Mouse (Mus musculus): ENCODE measurements at regions not wholly inside any gene's neighbourhood (a gene's known extent, or its start where the extent isn't known, plus 50 kb on each side); places are given as distances from the start of the nearest gene placed in this dataset.

- DNase-seq (ENCODE audit: low spot score in 2 of 2) = peak; percentile 46 to 47
These were observed 209.4 kb upstream of the Inhba start for GRCm38 (mm10) chr13:15802043-15802795.

- no peak for DNase-seq (ENCODE audit: low spot score in 2 of 2)
These were observed 207.7 kb upstream of the Inhba start for GRCm38 (mm10) chr13:15803965-15804364.

GRCm38 (mm10) chr13:15806925-15807324 is 204.7 kb upstream of the Inhba start:
- no peak for DNase-seq (ENCODE audit: low spot score in 2 of 2)

- DNase-seq (ENCODE audit: low spot score in 2 of 2) = no peak
These were observed 189.3 kb upstream of the Inhba start for GRCm38 (mm10) chr13:15822261-15822850.

- DNase-seq (ENCODE audit: low spot score in 2 of 2) = no peak
These were observed 165.8 kb upstream of the Inhba start for GRCm38 (mm10) chr13:15845806-15846205.

GRCm38 (mm10) chr13:15848017-15848416 is 163.6 kb upstream of the Inhba start:
- DNase-seq (ENCODE audit: low spot score in 2 of 2) = no peak

GRCm38 (mm10) chr13:15849129-15849528 is 162.5 kb upstream of the Inhba start:
- no peak for DNase-seq (ENCODE audit: low spot score in 2 of 2)

- no peak for DNase-seq (ENCODE audit: low spot score in 2 of 2)
These were observed 161.3 kb upstream of the Inhba start for GRCm38 (mm10) chr13:15850358-15850757.

- no peak for DNase-seq (ENCODE audit: low spot score in 2 of 2)
These were observed 158.6 kb upstream of the Inhba start for GRCm38 (mm10) chr13:15853022-15853566.

GRCm38 (mm10) chr13:15862941-15863340 is 148.7 kb upstream of the Inhba start:
- no peak for DNase-seq (ENCODE audit: low spot score in 2 of 2)

GRCm38 (mm10) chr13:15863344-15863743 is 148.3 kb upstream of the Inhba start:
- DNase-seq (ENCODE audit: low spot score in 2 of 2) = no peak

GRCm38 (mm10) chr13:15867046-15867561 is 144.5 kb upstream of the Inhba start:
- DNase-seq (ENCODE audit: low spot score in 2 of 2) = no peak

- no peak for DNase-seq (ENCODE audit: low spot score in 2 of 2)
These were observed 134.0 kb upstream of the Inhba start for GRCm38 (mm10) chr13:15877606-15878005.

- DNase-seq (ENCODE audit: low spot score in 2 of 2) = no peak
These were observed 132.1 kb upstream of the Inhba start for GRCm38 (mm10) chr13:15879576-15879975.

- no peak for DNase-seq (ENCODE audit: low spot score in 2 of 2)
These were observed 120.9 kb upstream of the Inhba start for GRCm38 (mm10) chr13:15890794-15891193.

- no peak for DNase-seq (ENCODE audit: low spot score in 2 of 2)
These were observed 120.2 kb upstream of the Inhba start for GRCm38 (mm10) chr13:15891403-15891802.

- no peak for DNase-seq (ENCODE audit: low spot score in 2 of 2)
These were observed 113.5 kb upstream of the Inhba start for GRCm38 (mm10) chr13:15898201-15898600.

GRCm38 (mm10) chr13:15901710-15902675 is 109.7 kb upstream of the Inhba start:
- no peak for DNase-seq (ENCODE audit: low spot score in 2 of 2)

GRCm38 (mm10) chr13:15907806-15908205 is 103.8 kb upstream of the Inhba start:
- DNase-seq (ENCODE audit: low spot score in 2 of 2) = no peak

- DNase-seq (ENCODE audit: low spot score in 2 of 2) = no peak
These were observed 101.1 kb upstream of the Inhba start for GRCm38 (mm10) chr13:15910578-15910977.

- no peak for DNase-seq (ENCODE audit: low spot score in 2 of 2)
These were observed 100.4 kb upstream of the Inhba start for GRCm38 (mm10) chr13:15911263-15911662.

GRCm38 (mm10) chr13:15914270-15914669 is 97.4 kb upstream of the Inhba start:
- DNase-seq (ENCODE audit: low spot score in 2 of 2) = no peak

Measured in right cerebral cortex, postnatal 10 days (tissue).